Mouse (Mus musculus) small intestine, adult 2 months (tissue): Measurements from ENCODE around the gene Cbll1. TPM values are rescaled to one million over a fixed set of nuclear protein-coding genes. Genes with fewer than 3 reads are reported as not detected.

Experiments used
- H3K27ac ChIP-seq: fragments of 200-500 bp; 2 replicates; pipeline ENCODE4 v1.5.1; 2012; ENCODE audit warnings: low read depth, low read length, control low read depth, inconsistent platforms; ENCODE audit not compliant: insufficient read depth
- H3K27me3 ChIP-seq: fragments of 200-500 bp; 2 replicates; pipeline ENCODE4 v1.6.1; 2012; ENCODE audit warnings: mild to moderate bottlenecking, moderate library complexity, low read length, inconsistent platforms; ENCODE audit not compliant: control insufficient read depth, insufficient read depth
- H3K36me3 ChIP-seq: fragments of 200-500 bp; 2 replicates; pipeline ENCODE4 v1.6.1; 2012; ENCODE audit warnings: mild to moderate bottlenecking, low read length, control low read depth, inconsistent platforms; ENCODE audit not compliant: control insufficient read depth, insufficient read depth
- H3K4me1 ChIP-seq: fragments of 200-500 bp; 2 replicates; pipeline ENCODE4 v1.6.1; 2012; ENCODE audit warnings: low read length, inconsistent platforms, mixed read lengths; ENCODE audit not compliant: control insufficient read depth, insufficient read depth, insufficient read length
- H3K4me3 ChIP-seq: fragments of 200-500 bp; 2 replicates; pipeline ENCODE4 v1.5.1; 2012; ENCODE audit warnings: low read depth, mild to moderate bottlenecking, control low read depth, inconsistent platforms, low read length, moderate library complexity
- CTCF ChIP-seq: fragments of 200-500 bp; IDR thresholded peaks from 2 replicates; pipeline ENCODE4 v1.5.1; 2012; ENCODE audit warnings: low read depth, mild to moderate bottlenecking, control low read depth, inconsistent platforms, low read length, moderate library complexity, mixed read lengths; ENCODE audit not compliant: insufficient replicate concordance, insufficient read length; ENCODE audit errors: extremely low read depth
- POLR2A ChIP-seq: fragments of 200-500 bp; IDR thresholded peaks from 2 replicates; pipeline ENCODE4 v1.6.1; 2012; ENCODE audit warnings: low read depth, mild to moderate bottlenecking, control low read depth, inconsistent platforms, low read length, moderate library complexity
- WGBS: fragments of 180-500 bp; shearing (Covaris S2); methylation state at CpG from one replicate; pipeline ENCODE4 v1.1.7; 2018; 5-methylcytosine and 5-hydroxymethylcytosine counted together
- polyA plus RNA-seq: library from polyadenylated mRNA; depleted of rRNA; stranded (reverse); fragments of >200 nt; gene quantifications from 2 replicates; pipeline ENCODE4 v1.2.3, GENCODE M21; 2012; rRNA removed

Cbll1 gene
- 1.8 and 4.1 TPM in 2 replicates for polyA plus RNA-seq

- H3K27me3 ChIP-seq: no peaks in the 10 kb centered on the region
- H3K36me3 ChIP-seq: peaks cover under 1% of the 10 kb centered on the region; the same call in 1 of the 2 replicates
- peak; percentile 86 for TF ChIP-seq POLR2A
- TF ChIP-seq CTCF: no peak
- peaks cover 5% of the 10 kb centered on the region; the same call in 1 of the 2 replicates for H3K4me1 ChIP-seq
- WGBS: under 1% methylated on average over 68 of the region's 68 CpGs
- H3K4me3 ChIP-seq: peak within 1 kb of the TSS; percentile 87
- peak within 1 kb of the TSS; percentile 91 for H3K27ac ChIP-seq
Observed at GRCm38 (mm10) chr12:31499314-31500131, at the start of gene Cbll1. Gene Cbll1 (minus strand): TSS chr12:31499616.

- TF ChIP-seq POLR2A (no peak), CTCF (no peak)
- Histone ChIP-seq H3K4me1 (no peaks in the 10 kb centered on the region), H3K27ac (no peak overlapping the region), H3K27me3 (no peaks in the 10 kb centered on the region), H3K36me3 (no peaks in the 10 kb centered on the region), H3K4me3 (no peak overlapping the region)
- 67% methylated on average over 1 of the region's 1 CpGs for WGBS
Observed at GRCm38 (mm10) chr12:31546061-31546460, 46.6 kb upstream of the Cbll1 start.

- Histone ChIP-seq H3K4me3 (no peak overlapping the region), H3K36me3 (no peaks in the 10 kb centered on the region), H3K27me3 (no peaks in the 10 kb centered on the region), H3K27ac (no peak overlapping the region), H3K4me1 (no peaks in the 10 kb centered on the region)
- TF ChIP-seq POLR2A (no peak), CTCF (no peak)
- 65% methylated on average over 2 of the region's 2 CpGs for WGBS
Observed at GRCm38 (mm10) chr12:31545219-31545618, 45.8 kb upstream of the Cbll1 start.

GRCm38 (mm10) chr12:31541541-31541940, 42.1 kb upstream of the Cbll1 start:
- no peaks in the 10 kb centered on the region for H3K27me3 ChIP-seq
- 45% methylated on average over 5 of the region's 5 CpGs for WGBS
- TF ChIP-seq CTCF (no peak), POLR2A (no peak)

GRCm38 (mm10) chr12:31539783-31540182, 40.4 kb upstream of the Cbll1 start:
- H3K4me1 ChIP-seq: peaks cover 7% of the 10 kb centered on the region; the same call in 1 of the 2 replicates
- WGBS: 63% methylated on average over 2 of the region's 2 CpGs
- no peak overlapping the region for H3K4me3 ChIP-seq
- no peak for TF ChIP-seq CTCF
- no peak for TF ChIP-seq POLR2A
- no peak overlapping the region for H3K27ac ChIP-seq
- no peaks in the 10 kb centered on the region for H3K27me3 ChIP-seq
- no peaks in the 10 kb centered on the region for H3K36me3 ChIP-seq

More at GRCm38 (mm10) chr12:31541541-31541940, 42.1 kb upstream of the Cbll1 start:
- Histone ChIP-seq H3K4me1 (peaks cover 7% of the 10 kb centered on the region; the same call in 1 of the 2 replicates), H3K4me3 (no peak overlapping the region), H3K36me3 (no peaks in the 10 kb centered on the region), H3K27ac (no peak overlapping the region)

- H3K4me1 ChIP-seq: peaks cover 12% of the 10 kb centered on the region; the same call in 1 of the 2 replicates
- no peaks in the 10 kb centered on the region for H3K27me3 ChIP-seq
- 29% methylated on average over 7 of the region's 7 CpGs for WGBS
Observed at GRCm38 (mm10) chr12:31537515-31538230, 38.3 kb upstream of the Cbll1 start.

More at GRCm38 (mm10) chr12:31537515-31538230, 38.3 kb upstream of the Cbll1 start:
- no peak overlapping the region for H3K4me3 ChIP-seq
- no peak for TF ChIP-seq POLR2A
- TF ChIP-seq CTCF: no peak
- H3K36me3 ChIP-seq: no peaks in the 10 kb centered on the region
- H3K27ac ChIP-seq: no peak overlapping the region
